Mouse (Mus musculus): ENCODE results near the gene Fabp1. TPM values are rescaled to one million over a fixed set of nuclear protein-coding genes. Genes with fewer than 3 reads are reported as not detected.

The Fabp1 gene
- polyA plus RNA-seq, 1 experiment from 2014 or later = not detected

DNA sequence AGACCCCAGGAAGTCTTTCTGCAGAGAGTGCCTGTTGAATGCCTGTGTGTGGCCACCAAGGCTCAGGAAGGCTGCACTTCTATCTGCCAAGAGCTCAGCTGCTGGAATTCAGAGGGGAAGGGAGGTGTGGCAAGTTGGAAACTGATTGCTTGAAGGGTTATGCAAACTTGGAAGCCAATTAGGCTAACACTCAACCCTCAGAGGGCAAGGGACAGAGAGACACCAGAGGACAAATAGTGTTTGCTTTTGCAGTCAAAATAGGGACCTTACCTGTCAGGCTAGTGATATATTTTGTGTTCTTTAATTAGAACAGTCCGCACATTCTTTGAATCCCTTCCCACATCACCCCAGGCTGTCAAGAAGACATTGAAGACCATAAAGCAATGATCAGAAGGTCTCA is 10.0 kb upstream of the Fabp1 start:
- 88% methylated on average over 1 of the region's 1 CpGs for WGBS

DNA sequence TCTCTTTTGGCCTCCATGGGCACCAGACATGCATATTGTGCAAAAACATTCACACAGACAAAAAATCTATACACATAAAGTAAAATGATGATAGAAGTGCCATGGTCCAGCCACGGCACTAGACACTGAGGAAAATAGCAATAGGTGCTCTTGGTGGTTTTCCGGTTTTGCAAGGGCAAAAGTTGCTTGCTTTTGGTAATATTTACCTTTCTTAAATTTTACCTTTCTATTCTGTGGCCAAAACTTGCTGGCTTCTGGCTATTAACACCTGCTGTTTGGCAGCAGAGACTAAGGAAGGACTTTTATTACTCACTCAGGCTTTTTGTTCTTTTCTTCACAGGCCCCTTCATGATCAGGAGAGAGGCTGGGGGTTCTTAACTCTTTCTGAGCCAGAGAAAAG is 9.1 kb upstream of the Fabp1 start:
- 88% methylated on average over 2 of the region's 2 CpGs for WGBS
- Histone ChIP-seq H3K27ac (no peak overlapping the region), H3K27me3 (ENCODE audit: insufficient read depth, poor library complexity, severe bottlenecking) (no peaks in the 10 kb centered on the region)

More for the DNA sequence above, 10.0 kb upstream of the Fabp1 start:
- H3K4me1 ChIP-seq (replicated peaks) = no peaks in the 10 kb centered on the region
- H3K27me3 ChIP-seq (ENCODE audit: insufficient read depth, poor library complexity, severe bottlenecking) = no peaks in the 10 kb centered on the region
- H3K9me3 ChIP-seq = no peaks in the 10 kb centered on the region
- no peak overlapping the region for H3K27ac ChIP-seq
- H3K4me3 ChIP-seq = no peak overlapping the region
- no peak for DNase-seq (ENCODE audit: low spot score)
- no peaks in the 10 kb centered on the region for H3K36me3 ChIP-seq

DNA sequence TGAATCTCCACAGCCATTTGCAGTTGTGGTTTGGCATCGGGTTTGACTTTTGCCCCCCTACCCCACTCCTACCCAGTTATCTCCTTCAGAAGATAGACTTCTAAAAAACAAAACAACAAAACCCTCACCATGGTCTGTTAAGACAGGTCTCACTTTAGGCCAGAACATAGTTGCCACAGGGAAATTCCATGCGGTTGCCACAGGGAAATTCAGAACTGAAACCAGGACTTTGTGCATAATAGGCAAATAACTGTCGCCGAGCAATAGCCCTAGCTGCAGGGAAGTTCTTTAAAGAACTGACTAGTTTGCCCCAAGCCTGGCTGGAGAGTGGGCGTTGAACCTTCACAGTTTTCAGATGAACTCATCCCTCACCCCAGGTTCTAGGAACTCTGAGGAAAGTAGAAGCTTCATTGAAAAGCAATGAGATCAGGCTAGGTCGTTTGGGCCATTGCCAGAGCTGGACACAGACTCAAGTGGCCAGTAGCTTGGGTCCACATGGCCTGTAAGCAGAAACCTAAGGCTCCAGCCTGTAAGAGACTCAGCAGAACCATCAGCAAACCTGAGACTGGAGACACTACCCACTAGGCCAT is 6.4 kb upstream of the Fabp1 start:
- Histone ChIP-seq H3K27me3 (ENCODE audit: insufficient read depth, poor library complexity, severe bottlenecking) (no peaks in the 10 kb centered on the region), H3K9me3 (no peaks in the 10 kb centered on the region), H3K4me3 (no peak overlapping the region), H3K4me1 (replicated peaks) (no peaks in the 10 kb centered on the region), H3K36me3 (no peaks in the 10 kb centered on the region), H3K27ac (no peak overlapping the region)
- no peak for DNase-seq (ENCODE audit: low spot score)
- 78% methylated on average over 6 of the region's 6 CpGs for WGBS

More for the DNA sequence above, 9.1 kb upstream of the Fabp1 start:
- DNase-seq (ENCODE audit: low spot score) = no peak
- no peaks in the 10 kb centered on the region for H3K36me3 ChIP-seq
- H3K9me3 ChIP-seq = no peaks in the 10 kb centered on the region
- H3K4me1 ChIP-seq (replicated peaks) = no peaks in the 10 kb centered on the region
- H3K4me3 ChIP-seq = no peak overlapping the region

DNA sequence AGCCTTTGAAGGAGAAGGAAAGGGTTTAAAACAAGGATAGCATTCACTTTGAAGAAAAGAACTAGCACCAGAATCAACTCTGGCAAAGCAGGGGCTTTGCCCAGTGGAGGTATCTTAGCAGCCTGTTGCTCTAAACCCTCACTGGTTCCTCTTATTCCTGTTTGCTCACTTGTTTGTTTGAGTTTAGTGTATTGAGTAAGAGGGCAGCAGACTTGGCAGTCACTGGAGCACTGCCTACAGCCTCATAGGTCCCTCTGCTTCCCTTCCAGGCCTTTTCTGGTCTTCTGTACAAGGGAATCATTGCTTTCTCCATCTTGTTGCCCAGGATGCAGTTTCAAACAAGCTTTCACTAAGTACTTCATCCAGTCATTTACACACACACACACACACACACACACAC is 3.5 kb upstream of the Fabp1 start:
- Histone ChIP-seq H3K4me1 (replicated peaks) (no peaks in the 10 kb centered on the region), H3K9me3 (no peaks in the 10 kb centered on the region), H3K36me3 (no peaks in the 10 kb centered on the region), H3K27me3 (ENCODE audit: insufficient read depth, poor library complexity, severe bottlenecking) (no peaks in the 10 kb centered on the region), H3K27ac (no peak overlapping the region), H3K4me3 (no peak overlapping the region)
- no peak for DNase-seq (ENCODE audit: low spot score)

DNA sequence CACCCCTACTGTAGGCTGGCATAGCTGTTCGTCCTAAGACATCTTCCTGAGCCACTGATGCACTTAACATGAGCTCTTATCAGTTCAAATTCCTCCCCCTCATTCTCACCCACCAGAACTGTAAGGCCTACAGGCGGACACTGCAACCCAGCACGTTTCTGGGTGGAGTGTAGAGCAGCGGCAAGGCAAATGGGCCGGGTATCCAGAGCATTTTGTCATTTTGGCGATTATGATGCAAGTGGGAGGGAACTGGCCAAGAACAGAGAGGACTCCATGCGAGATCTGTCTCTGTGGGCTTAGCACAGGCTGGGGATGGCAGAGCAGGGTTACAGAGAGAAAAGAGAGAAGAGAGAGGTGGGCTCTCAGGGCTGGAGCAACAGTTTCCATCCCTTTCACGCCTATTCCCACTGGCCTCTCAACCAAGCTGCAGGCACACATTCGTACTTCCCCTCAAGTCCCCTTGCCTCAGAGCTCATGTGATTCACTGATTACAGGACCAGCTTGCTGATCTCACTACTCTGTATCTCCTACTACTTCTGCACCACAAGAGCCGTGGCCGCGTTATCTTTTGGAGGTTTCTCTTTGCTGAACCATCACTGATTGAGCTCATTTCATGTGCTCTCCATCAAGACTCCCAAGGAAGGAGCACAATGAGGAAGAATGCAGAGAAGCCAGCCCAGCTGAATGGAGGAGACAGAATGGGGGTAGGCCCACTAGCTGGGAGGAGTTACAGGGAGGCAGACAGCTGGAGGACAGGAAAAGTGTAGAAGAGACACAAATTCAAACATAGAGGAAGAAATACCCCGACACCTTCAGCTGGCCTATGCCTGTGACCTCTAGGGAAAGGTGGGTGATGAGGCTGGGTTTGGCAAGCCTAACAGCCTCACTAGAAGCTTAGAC is 1.7 kb upstream of the Fabp1 start:
- H3K9me3 ChIP-seq = no peaks in the 10 kb centered on the region
- H3K27me3 ChIP-seq (ENCODE audit: insufficient read depth, poor library complexity, severe bottlenecking) = no peaks in the 10 kb centered on the region
- no peak for DNase-seq (ENCODE audit: low spot score)
- H3K4me1 ChIP-seq (replicated peaks) = peaks cover 7% of the 10 kb centered on the region; the same call in 1 of the 2 replicates
- H3K27ac ChIP-seq = no peak overlapping the region
- no peaks in the 10 kb centered on the region for H3K36me3 ChIP-seq
- WGBS = 87% methylated on average over 13 of the region's 13 CpGs
- H3K4me3 ChIP-seq = no peak overlapping the region

DNA sequence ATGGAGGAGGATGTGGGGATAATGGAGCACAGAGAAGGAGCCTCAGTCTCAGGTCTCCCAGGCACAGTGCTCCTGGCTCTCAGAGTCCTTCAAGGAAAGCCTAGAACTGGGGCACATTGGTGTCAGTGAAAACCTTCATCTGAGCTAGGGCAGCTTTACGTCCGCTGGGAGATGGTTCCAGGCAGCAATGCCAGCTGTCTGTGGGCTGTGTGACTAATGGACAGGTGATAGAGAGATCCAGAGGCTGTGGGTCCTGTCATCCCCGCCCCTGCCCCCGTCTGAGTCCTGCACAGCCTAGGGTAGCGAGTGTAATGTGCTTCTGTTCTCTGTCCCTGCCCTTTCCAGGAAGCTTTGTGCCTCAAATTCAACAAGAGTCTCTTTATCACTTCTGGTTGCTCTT is 2.3 kb downstream of the Fabp1 start:
- H3K4me1 ChIP-seq (replicated peaks) = peaks cover 7% of the 10 kb centered on the region; the same call in 1 of the 2 replicates
- no peaks in the 10 kb centered on the region for H3K27me3 ChIP-seq (ENCODE audit: insufficient read depth, poor library complexity, severe bottlenecking)
- no peak overlapping the region for H3K4me3 ChIP-seq
- no peaks in the 10 kb centered on the region for H3K9me3 ChIP-seq
- H3K27ac ChIP-seq = no peak overlapping the region
- no peak for DNase-seq (ENCODE audit: low spot score)
- WGBS = 74% methylated on average over 5 of the region's 5 CpGs
- H3K36me3 ChIP-seq = no peaks in the 10 kb centered on the region

DNA sequence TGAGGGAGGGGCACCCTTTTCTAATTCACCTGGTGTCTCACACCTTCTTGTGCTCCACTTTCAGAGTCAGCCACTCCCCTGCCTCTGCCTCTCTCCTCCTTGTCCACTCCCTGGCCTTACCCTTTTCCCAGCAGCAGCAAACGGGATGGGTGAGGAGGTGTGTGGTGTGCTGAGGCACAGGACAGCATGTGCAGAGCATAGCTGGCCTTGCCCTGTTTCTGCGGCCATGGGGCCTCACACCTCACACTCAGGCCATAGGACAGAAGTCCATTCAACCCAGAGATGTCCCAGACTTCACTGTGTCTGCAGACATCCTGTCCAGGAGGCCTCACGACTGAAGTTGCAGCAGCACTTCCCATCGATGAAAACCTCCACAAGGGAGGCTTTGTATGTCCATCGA is 4.0 kb downstream of the Fabp1 start:
- Histone ChIP-seq H3K9me3 (no peaks in the 10 kb centered on the region), H3K27me3 (ENCODE audit: insufficient read depth, poor library complexity, severe bottlenecking) (no peaks in the 10 kb centered on the region), H3K36me3 (no peaks in the 10 kb centered on the region), H3K4me3 (no peak overlapping the region), H3K4me1 (replicated peaks) (peaks cover 7% of the 10 kb centered on the region; the same call in 1 of the 2 replicates), H3K27ac (no peak overlapping the region)
- 92% methylated on average over 5 of the region's 5 CpGs for WGBS
- DNase-seq (ENCODE audit: low spot score) = no peak

DNA sequence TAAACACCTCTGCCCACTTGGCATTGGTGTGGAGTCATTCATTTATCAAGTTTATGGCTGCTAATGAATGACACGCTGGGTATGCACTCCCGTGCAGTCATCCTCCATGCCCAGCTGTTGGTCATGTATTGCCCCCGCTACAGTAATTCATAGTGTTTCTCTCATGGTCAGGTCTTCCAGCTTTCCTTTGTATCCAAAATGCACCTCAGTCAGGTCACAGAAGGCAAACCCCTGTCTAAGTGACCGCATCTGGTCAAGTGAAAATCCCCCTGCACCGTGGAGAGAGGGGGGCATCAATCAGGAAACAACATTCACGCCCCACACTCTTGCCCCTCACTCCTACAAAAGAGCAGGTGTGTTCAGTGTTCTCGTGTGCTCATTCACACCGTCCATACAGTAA is 4.5 kb downstream of the Fabp1 start:
- H3K27me3 ChIP-seq (ENCODE audit: insufficient read depth, poor library complexity, severe bottlenecking) = no peaks in the 10 kb centered on the region
- H3K9me3 ChIP-seq = no peaks in the 10 kb centered on the region
- 94% methylated on average over 8 of the region's 8 CpGs for WGBS
- H3K27ac ChIP-seq = no peak overlapping the region
- no peak overlapping the region for H3K4me3 ChIP-seq
- peaks cover 7% of the 10 kb centered on the region; the same call in 1 of the 2 replicates for H3K4me1 ChIP-seq (replicated peaks)
- no peak for DNase-seq (ENCODE audit: low spot score)
- no peaks in the 10 kb centered on the region for H3K36me3 ChIP-seq

DNA sequence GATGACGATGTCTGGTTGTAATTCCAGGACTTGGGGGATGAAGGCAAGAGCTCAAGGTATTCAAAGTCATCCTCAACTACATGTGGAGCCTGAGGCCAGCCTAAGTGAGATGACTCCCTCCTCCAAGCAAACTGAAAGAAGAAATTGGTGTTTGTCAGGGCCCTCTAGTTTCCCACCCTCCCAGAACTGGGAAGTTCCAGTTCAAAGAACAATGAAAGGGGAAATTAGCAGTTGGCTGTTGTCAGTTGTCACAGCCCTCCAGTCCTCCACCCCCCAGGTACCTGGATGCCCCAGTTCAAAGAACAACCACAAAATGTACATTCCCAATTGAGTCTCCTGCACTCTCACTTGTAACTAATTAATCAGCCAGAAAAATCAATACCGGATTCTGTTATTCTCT is 9.1 kb downstream of the Fabp1 start:
- no peak overlapping the region for H3K27ac ChIP-seq
- DNase-seq (ENCODE audit: low spot score) = no peak
- no peaks in the 10 kb centered on the region for H3K36me3 ChIP-seq
- H3K4me3 ChIP-seq = no peak overlapping the region
- no peaks in the 10 kb centered on the region for H3K4me1 ChIP-seq (replicated peaks)
- no peaks in the 10 kb centered on the region for H3K27me3 ChIP-seq (ENCODE audit: insufficient read depth, poor library complexity, severe bottlenecking)
- WGBS = 87% methylated on average over 2 of the region's 2 CpGs
- no peaks in the 10 kb centered on the region for H3K9me3 ChIP-seq

DNA sequence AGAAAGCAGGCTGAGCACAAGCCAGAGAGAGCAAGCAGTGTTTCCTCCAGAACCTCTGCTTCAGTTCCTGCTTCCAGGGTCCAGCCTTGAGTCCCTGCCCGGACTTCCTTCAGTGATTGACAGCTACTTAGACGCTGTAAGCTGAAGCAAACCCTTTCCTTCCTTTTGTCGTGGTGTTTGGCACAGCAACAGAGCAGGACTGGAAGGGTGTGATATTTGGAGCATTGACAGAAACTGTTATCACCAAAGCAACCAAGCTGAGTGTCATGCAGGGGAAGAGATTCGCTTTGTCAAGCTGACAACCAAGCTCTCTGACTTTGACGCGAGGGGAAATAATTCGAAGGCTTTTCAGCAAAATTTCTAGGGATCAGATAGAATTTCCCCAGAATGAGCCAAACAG is 12.3 kb downstream of the Fabp1 start:
- no peak for DNase-seq (ENCODE audit: low spot score)
- 70% methylated on average over 7 of the region's 7 CpGs for WGBS
- no peaks in the 10 kb centered on the region for H3K27me3 ChIP-seq (ENCODE audit: insufficient read depth, poor library complexity, severe bottlenecking)
- no peaks in the 10 kb centered on the region for H3K9me3 ChIP-seq
- no peak overlapping the region for H3K27ac ChIP-seq
- no peaks in the 10 kb centered on the region for H3K36me3 ChIP-seq
- H3K4me3 ChIP-seq = no peak overlapping the region
- no peaks in the 10 kb centered on the region for H3K4me1 ChIP-seq (replicated peaks)

DNA sequence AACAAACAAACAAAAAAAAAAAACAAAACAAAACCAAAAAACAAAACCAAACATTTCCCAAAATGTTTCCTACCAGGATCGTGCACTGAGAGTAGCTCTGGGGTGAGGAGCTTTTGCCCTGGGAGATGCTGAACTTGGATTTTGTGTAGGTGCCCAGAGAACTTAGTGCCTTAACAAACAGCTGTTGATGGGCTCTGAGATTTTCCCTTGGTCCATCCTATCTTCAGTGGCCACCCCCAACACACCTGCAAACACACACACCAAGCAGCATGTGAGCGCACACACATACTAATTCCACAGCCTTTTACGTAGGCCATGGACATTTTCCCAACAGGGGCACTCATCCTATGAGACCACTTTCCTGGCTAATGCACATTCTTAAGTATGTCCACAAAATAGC is 12.8 kb downstream of the Fabp1 start:
- Histone ChIP-seq H3K4me1 (replicated peaks) (no peaks in the 10 kb centered on the region), H3K27me3 (ENCODE audit: insufficient read depth, poor library complexity, severe bottlenecking) (no peaks in the 10 kb centered on the region), H3K27ac (no peak overlapping the region), H3K36me3 (no peaks in the 10 kb centered on the region), H3K4me3 (no peak overlapping the region), H3K9me3 (no peaks in the 10 kb centered on the region)
- WGBS = 96% methylated on average over 3 of the region's 3 CpGs
- DNase-seq (ENCODE audit: low spot score) = no peak

DNA sequence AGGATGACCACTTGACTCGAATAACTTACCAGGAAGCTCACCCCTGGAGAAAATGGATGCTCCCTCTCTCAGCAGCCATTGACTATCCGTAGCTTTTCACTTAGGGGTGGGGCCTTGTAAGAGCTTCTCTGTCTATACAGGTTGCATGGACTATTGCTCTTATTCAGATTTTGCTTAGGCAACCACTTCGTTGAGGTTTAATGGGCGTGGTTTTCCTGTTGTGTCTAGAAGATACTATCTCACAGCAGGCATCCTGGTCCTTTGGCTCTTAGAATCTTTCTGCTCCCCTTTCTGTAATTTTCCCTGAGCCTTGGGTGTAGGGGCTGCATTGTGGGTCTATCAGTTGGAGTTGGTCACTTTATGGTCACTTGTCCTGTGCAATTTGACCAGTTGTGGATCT is 21.9 kb downstream of the Fabp1 start:
- no peak for DNase-seq (ENCODE audit: low spot score)
- no peaks in the 10 kb centered on the region for H3K27me3 ChIP-seq (ENCODE audit: insufficient read depth, poor library complexity, severe bottlenecking)

DNA sequence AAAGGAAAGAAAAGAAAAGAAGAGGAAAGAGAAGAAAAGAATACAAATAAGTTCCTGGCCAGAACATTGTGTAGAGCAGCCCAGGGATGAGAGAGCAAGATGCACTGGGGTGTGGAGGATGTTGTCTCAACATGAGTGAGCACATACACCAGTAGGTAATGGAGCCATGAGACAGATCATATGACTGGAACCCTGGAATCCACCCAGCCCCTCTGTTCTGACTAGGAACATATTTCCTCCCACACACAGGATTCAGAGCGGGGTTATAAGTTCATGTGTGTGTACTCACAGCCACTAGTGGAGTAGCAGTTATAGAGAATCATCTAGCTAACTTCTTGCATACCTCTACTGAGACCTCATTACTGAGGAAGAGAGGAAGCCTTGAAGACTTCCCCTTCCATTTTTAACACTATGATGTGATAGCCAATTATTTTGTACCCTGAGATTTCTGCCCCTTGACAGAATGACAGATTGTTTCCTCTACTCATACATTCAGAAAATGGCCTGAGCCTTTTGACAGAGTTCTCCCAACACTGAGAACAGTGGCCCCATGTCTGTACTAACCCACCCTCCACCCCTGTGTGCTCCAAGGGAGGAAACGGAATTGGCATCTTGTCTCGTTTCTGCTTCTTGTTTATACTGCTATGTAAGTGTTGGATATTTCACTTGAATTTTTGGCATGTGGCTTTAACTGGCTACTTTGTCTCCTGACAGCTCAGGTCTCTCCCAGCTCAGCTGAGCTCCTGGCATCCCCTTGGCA is 24.7 kb downstream of the Fabp1 start:
- Histone ChIP-seq H3K4me3 (no peak overlapping the region), H3K27ac (no peak overlapping the region), H3K4me1 (replicated peaks) (peaks cover 30% of the 10 kb centered on the region), H3K9me3 (no peaks in the 10 kb centered on the region), H3K27me3 (ENCODE audit: insufficient read depth, poor library complexity, severe bottlenecking) (no peaks in the 10 kb centered on the region), H3K36me3 (no peaks in the 10 kb centered on the region)
- WGBS = 88% methylated on average over 3 of the region's 3 CpGs
- no peak for DNase-seq (ENCODE audit: low spot score)

More for the DNA sequence above, 21.9 kb downstream of the Fabp1 start:
- Histone ChIP-seq H3K9me3 (no peaks in the 10 kb centered on the region), H3K27ac (no peak overlapping the region), H3K4me3 (no peak overlapping the region), H3K4me1 (replicated peaks) (peaks cover 16% of the 10 kb centered on the region), H3K36me3 (no peaks in the 10 kb centered on the region)
- 88% methylated on average over 4 of the region's 4 CpGs for WGBS
